Comparison of ENCODE assay signal across 20 mouse cellular contexts in genomic region chr3:89626556-89626955, GRCm38 (mm10).
DNase-seq lines count a peak whose midpoint lies in the region; ATAC-seq and TF ChIP-seq lines count a peak whose summit lies in the region.
"Had no signal": no experiment of that assay in that cellular context is flagged by ENCODE, and none has a peak within 500 bp of the region (broad histone marks: within the 10 kb centered on the region; RNA-seq: fewer than 3 reads in every experiment).

No protein-coding gene starts in this region.

- WGBS in forebrain, embryonic 15.5 days, result 47% methylated on average over 4 of the region's 4 CpGs
- 51% methylated on average over 4 of the region's 4 CpGs for WGBS in forebrain, postnatal 0 days
- 58% methylated on average over 4 of the region's 4 CpGs for WGBS in midbrain, embryonic 10.5 days
- WGBS in midbrain, embryonic 11.5 days, result 64% methylated on average over 4 of the region's 4 CpGs
- 55% methylated on average over 4 of the region's 4 CpGs for WGBS in midbrain, embryonic 12.5 days
- WGBS in cerebellum, adult 2 months, result 66% methylated on average over 4 of the region's 4 CpGs

- TF ChIP-seq CTCF in forebrain, postnatal 0 days (IDR thresholded peaks at IDR 0.05; ENCODE audit: low read depth), result no peak
- TF ChIP-seq CTCF in cerebellum, adult 2 months (IDR thresholded peaks at IDR 0.05; ENCODE audit: borderline replicate concordance, insufficient read depth, low read depth, low read length), result no peak

- H3K4me3 ChIP-seq in forebrain, embryonic 15.5 days, result no peak overlapping the region
- H3K4me3 ChIP-seq in forebrain, postnatal 0 days (ENCODE audit: low read depth, low read length), result no peak overlapping the region
- H3K4me3 ChIP-seq in midbrain, embryonic 10.5 days, result no peak overlapping the region
- no peak overlapping the region for H3K4me3 ChIP-seq in midbrain, embryonic 11.5 days (ENCODE audit: low read depth, low read length)
- H3K4me3 ChIP-seq in midbrain, embryonic 12.5 days, result no peak overlapping the region
- H3K4me3 ChIP-seq in cerebellum, adult 2 months (replicated peaks; ENCODE audit: insufficient read depth, low read depth, low read length), result no peak overlapping the region
- H3K4me3 ChIP-seq: left cerebral cortex, adult 2 months; liver, embryonic 12.5 days; neural tube, embryonic 15.5 days had no signal

- H3K4me1 ChIP-seq in forebrain, embryonic 15.5 days, result peaks cover 51% of the 10 kb centered on the region
- peaks cover 7% of the 10 kb centered on the region; the same call in 1 of the 2 replicates for H3K4me1 ChIP-seq in forebrain, postnatal 0 days (ENCODE audit: insufficient read depth)
- peaks cover 64% of the 10 kb centered on the region for H3K4me1 ChIP-seq in midbrain, embryonic 10.5 days
- H3K4me1 ChIP-seq in midbrain, embryonic 11.5 days (ENCODE audit: control insufficient read depth, insufficient read depth, low read length), result peaks cover 32% of the 10 kb centered on the region
- H3K4me1 ChIP-seq in midbrain, embryonic 12.5 days, result peaks cover 55% of the 10 kb centered on the region
- H3K4me1 ChIP-seq in cerebellum, adult 2 months (ENCODE audit: control insufficient read depth, insufficient read depth, low read length), result peaks cover 7% of the 10 kb centered on the region
- H3K4me1 ChIP-seq: liver, embryonic 12.5 days had no signal

- H3K9me3 ChIP-seq in forebrain, embryonic 15.5 days, result no peaks in the 10 kb centered on the region
- no peaks in the 10 kb centered on the region for H3K9me3 ChIP-seq in forebrain, postnatal 0 days (ENCODE audit: low read length)
- H3K9me3 ChIP-seq in midbrain, embryonic 10.5 days (replicated peaks), result no peaks in the 10 kb centered on the region
- no peaks in the 10 kb centered on the region for H3K9me3 ChIP-seq in midbrain, embryonic 11.5 days (ENCODE audit: control insufficient read depth, low read length)
- no peaks in the 10 kb centered on the region for H3K9me3 ChIP-seq in midbrain, embryonic 12.5 days
- H3K9me3 ChIP-seq: liver, embryonic 12.5 days; neural tube, embryonic 15.5 days had no signal

- H3K27me3 ChIP-seq in forebrain, embryonic 15.5 days, result no peaks in the 10 kb centered on the region
- no peaks in the 10 kb centered on the region for H3K27me3 ChIP-seq in forebrain, postnatal 0 days (ENCODE audit: insufficient read depth, low read length)
- H3K27me3 ChIP-seq in midbrain, embryonic 10.5 days (ENCODE audit: low read depth, poor library complexity, severe bottlenecking), result no peaks in the 10 kb centered on the region
- no peaks in the 10 kb centered on the region for H3K27me3 ChIP-seq in midbrain, embryonic 11.5 days (ENCODE audit: control insufficient read depth, insufficient read depth, low read length)
- H3K27me3 ChIP-seq in midbrain, embryonic 12.5 days, result no peaks in the 10 kb centered on the region
- no peaks in the 10 kb centered on the region for H3K27me3 ChIP-seq in cerebellum, adult 2 months (ENCODE audit: control insufficient read depth, insufficient read depth, low read length)
- H3K27me3 ChIP-seq: neural tube, embryonic 15.5 days had no signal

- no peak for DNase-seq in forebrain, postnatal 0 days
- DNase-seq in midbrain, embryonic 10.5 days (ENCODE audit: low spot score), result no peak
- no peak for DNase-seq in midbrain, embryonic 11.5 days (ENCODE audit: low spot score, missing footprints)
- no peak for DNase-seq in cerebellum, adult 2 months
- no peak for DNase-seq in urinary bladder, adult 18-20 months (ENCODE audit: low spot score in 2 of 2)
- DNase-seq: adrenal gland, adult 2 months; cerebellum, adult 9-10 months; heart, postnatal 10 days; kidney, postnatal 36 days; left cerebral cortex, postnatal 4 days; lung, adult 2 months; right cerebral cortex, postnatal 25 days; thymus, adult 2 months had no signal

- TF ChIP-seq POLR2A in cerebellum, adult 2 months (IDR thresholded peaks at IDR 0.05; ENCODE audit: borderline replicate concordance, insufficient read depth, low read length), result no peak

- no peak for ATAC-seq in forebrain, embryonic 15.5 days (replicated peaks)
- no peak for ATAC-seq in forebrain, postnatal 0 days
- no peak for ATAC-seq in midbrain, embryonic 11.5 days (ENCODE audit: low FRiP score)
- no peak for ATAC-seq in midbrain, embryonic 12.5 days (ENCODE audit: low FRiP score, low read depth)
- ATAC-seq: inflammation-experienced regulatory T-cells, adult 6 months; liver, embryonic 12.5 days had no signal

- H3K9ac ChIP-seq in forebrain, embryonic 15.5 days (replicated peaks), result no peak overlapping the region
- H3K9ac ChIP-seq in forebrain, postnatal 0 days, result no peak overlapping the region
- no peak overlapping the region for H3K9ac ChIP-seq in midbrain, embryonic 11.5 days (ENCODE audit: low read length)
- H3K9ac ChIP-seq in midbrain, embryonic 12.5 days (replicated peaks), result no peak overlapping the region
- H3K9ac ChIP-seq: liver, embryonic 12.5 days; neural tube, embryonic 15.5 days had no signal

- H3K36me3 ChIP-seq in forebrain, embryonic 15.5 days, result no peaks in the 10 kb centered on the region
- H3K36me3 ChIP-seq in forebrain, postnatal 0 days (ENCODE audit: insufficient read depth), result no peaks in the 10 kb centered on the region
- no peaks in the 10 kb centered on the region for H3K36me3 ChIP-seq in midbrain, embryonic 10.5 days
- H3K36me3 ChIP-seq in midbrain, embryonic 11.5 days (ENCODE audit: control insufficient read depth, insufficient read depth, low read length), result no peaks in the 10 kb centered on the region
- no peaks in the 10 kb centered on the region for H3K36me3 ChIP-seq in midbrain, embryonic 12.5 days
- H3K36me3 ChIP-seq: liver, embryonic 12.5 days; neural tube, embryonic 15.5 days had no signal

- no peak overlapping the region for H3K4me2 ChIP-seq in forebrain, embryonic 15.5 days (replicated peaks)
- H3K4me2 ChIP-seq in forebrain, postnatal 0 days (ENCODE audit: low read depth), result no peak overlapping the region
- H3K4me2 ChIP-seq in midbrain, embryonic 11.5 days, result no peak overlapping the region
- H3K4me2 ChIP-seq in midbrain, embryonic 12.5 days (replicated peaks), result no peak overlapping the region
- H3K4me2 ChIP-seq: heart, embryonic 11.5 days; liver, embryonic 12.5 days; neural tube, embryonic 15.5 days had no signal

- peak overlapping the region; percentile 89 for H3K27ac ChIP-seq in forebrain, embryonic 15.5 days (replicated peaks)
- no peak overlapping the region for H3K27ac ChIP-seq in forebrain, postnatal 0 days (ENCODE audit: low read depth, low read length)
- H3K27ac ChIP-seq in midbrain, embryonic 10.5 days (replicated peaks), result peak overlapping the region; percentile 73
- no peak overlapping the region for H3K27ac ChIP-seq in midbrain, embryonic 11.5 days (ENCODE audit: low read depth, low read length)
- H3K27ac ChIP-seq in midbrain, embryonic 12.5 days (replicated peaks), result peak overlapping the region; percentile 15; the same call in 1 of the 2 replicates
- H3K27ac ChIP-seq in cerebellum, adult 2 months (ENCODE audit: insufficient read depth, low read length), result no peak overlapping the region
- H3K27ac ChIP-seq: left cerebral cortex, adult 2 months; liver, embryonic 12.5 days; neural tube, embryonic 15.5 days had no signal

Comparison
In these comparisons a context has a peak if more than half of its experiments do, and no peak if none do; other contexts are left out.
1. H3K27ac ChIP-seq: peak in forebrain, embryonic 15.5 days (single experiment), midbrain, embryonic 10.5 days (single experiment) and midbrain, embryonic 12.5 days (single experiment); none in forebrain, postnatal 0 days (single experiment), midbrain, embryonic 11.5 days (single experiment) and cerebellum, adult 2 months (single experiment).